Mouse (Mus musculus): ENCODE measurements around the gene Acss1. TPM values are rescaled to one million over a fixed set of nuclear protein-coding genes. Genes with fewer than 3 reads are reported as not detected.
A peak's percentile ranks its signal among the peaks of the same experiment; 100 is the strongest.

Acss1 gene
- 12.9 and 13.4 TPM in 2 replicates for polyA plus RNA-seq (2015; fragmentation: Nextera tagmentation; extraction: Ambion mirVana)

DNA sequence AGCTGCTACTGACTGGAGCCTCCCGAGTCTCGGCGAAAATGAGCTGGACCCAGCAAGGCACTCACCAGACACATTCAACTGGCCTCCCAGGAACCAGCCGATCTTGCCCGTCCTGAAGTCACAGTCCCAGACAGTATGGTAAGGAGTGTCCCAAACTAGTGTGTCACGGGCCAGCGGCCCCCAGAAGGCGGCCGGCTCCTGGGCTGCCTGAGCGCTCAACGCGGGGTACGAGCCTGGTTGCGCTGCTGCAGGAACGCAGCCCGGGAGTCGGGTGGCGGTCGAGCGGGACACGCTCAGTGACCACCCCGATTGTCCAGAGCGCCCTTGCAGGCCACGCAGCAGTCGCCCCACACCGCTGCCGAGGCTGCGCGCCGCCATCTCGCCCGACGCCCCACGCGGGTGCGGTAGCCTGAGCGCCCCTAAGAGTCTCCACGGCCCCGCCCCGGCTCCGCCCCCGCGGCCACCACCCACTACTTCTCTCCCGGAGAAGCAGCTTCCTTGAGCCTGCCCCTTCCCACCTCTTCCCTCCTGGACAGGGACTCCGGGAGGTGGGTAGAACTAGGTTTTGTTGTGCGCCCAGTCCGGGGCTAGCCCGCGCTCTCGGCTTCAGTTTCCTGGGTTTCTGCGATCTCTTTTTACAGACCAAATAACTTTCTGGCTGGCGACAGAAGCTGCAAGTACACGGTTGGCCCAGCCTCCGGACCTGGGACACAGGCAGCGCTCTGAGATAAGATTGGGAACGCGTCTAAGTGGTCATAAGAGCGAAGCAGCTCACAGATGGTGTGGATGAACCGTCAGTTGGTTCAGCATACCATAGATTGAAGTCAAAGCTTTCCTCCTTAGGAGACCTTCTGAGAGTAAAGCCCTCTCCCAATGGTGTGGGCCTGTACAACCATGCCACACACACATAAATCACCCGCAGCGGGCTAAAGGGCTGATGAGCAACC is at the start of gene Acss1:
Gene Acss1 (minus strand): TSS at position 681 of the 947 bp plus-strand sequence.
- H3K36me3 ChIP-seq (ENCODE audit: insufficient read depth, low read length), result no peaks in the 10 kb centered on the region
- peak within 1 kb of the TSS; percentile 95 for H3K4me2 ChIP-seq (replicated peaks; ENCODE audit: low read depth, low read length)
- ATAC-seq, result peak; percentile 69
- WGBS, result 2% methylated on average over 58 of the region's 61 CpGs
- peak within 1 kb of the TSS; percentile 63 for H3K4me3 ChIP-seq (ENCODE audit: low read depth, low read length)
- H3K9ac ChIP-seq (replicated peaks; ENCODE audit: low read depth), result peak within 1 kb of the TSS; percentile 35
- no peaks in the 10 kb centered on the region for H3K27me3 ChIP-seq (replicated peaks; ENCODE audit: insufficient read depth, low read length)
- H3K9me3 ChIP-seq (ENCODE audit: low read length), result no peaks in the 10 kb centered on the region
- peak; percentile 72 for DNase-seq (ENCODE audit: low spot score)
- peaks cover 9% of the 10 kb centered on the region; the same call in 1 of the 2 replicates for H3K4me1 ChIP-seq (ENCODE audit: insufficient read depth, low read depth, low read length)
- H3K27ac ChIP-seq (ENCODE audit: low read length), result peak within 1 kb of the TSS; percentile 81
- no peak for TF ChIP-seq CTCF (IDR thresholded peaks at IDR 0.05)
- TF ChIP-seq EP300 (IDR thresholded peaks at IDR 0.05), result no peak

DNA sequence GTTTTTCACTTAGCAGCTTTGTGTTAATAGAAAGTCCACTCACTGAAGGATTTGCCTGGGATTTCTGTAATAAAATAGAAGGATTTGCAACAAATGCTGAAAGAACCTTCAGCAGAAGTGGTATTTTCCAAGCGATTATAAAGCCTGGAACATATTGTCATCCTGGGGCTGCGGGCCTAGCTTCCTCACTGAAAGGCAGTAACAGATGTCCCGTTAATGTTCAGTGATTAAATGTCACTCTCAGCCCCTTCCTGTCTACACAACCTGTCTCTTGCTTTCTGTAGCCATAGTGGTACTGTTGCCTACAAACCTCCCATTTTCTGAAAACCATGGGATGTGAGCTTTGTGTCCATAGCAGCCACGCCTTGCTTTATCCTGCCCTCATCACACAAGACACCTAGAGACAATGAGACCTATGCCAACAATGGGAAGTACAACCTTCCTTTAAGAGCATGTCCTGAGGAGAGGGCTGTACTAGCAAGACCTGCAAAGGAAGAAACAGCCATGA is 43.9 kb upstream of the Acss1 start:
- Histone ChIP-seq H3K27me3 (replicated peaks; ENCODE audit: insufficient read depth, low read length) (no peaks in the 10 kb centered on the region), H3K27ac (ENCODE audit: low read length) (no peak overlapping the region), H3K4me3 (ENCODE audit: low read depth, low read length) (no peak overlapping the region), H3K9me3 (ENCODE audit: low read length) (no peaks in the 10 kb centered on the region), H3K36me3 (ENCODE audit: insufficient read depth, low read length) (no peaks in the 10 kb centered on the region), H3K4me2 (replicated peaks; ENCODE audit: low read depth, low read length) (no peak overlapping the region), H3K9ac (replicated peaks; ENCODE audit: low read depth) (no peak overlapping the region), H3K4me1 (ENCODE audit: insufficient read depth, low read depth, low read length) (no peaks in the 10 kb centered on the region)
- no peak for DNase-seq (ENCODE audit: low spot score)
- TF ChIP-seq EP300 (IDR thresholded peaks at IDR 0.05), result no peak
- TF ChIP-seq CTCF (IDR thresholded peaks at IDR 0.05), result no peak
- no peak for ATAC-seq
- WGBS, result 83% methylated on average over 4 of the region's 4 CpGs

- 74% methylated on average over 6 of the region's 6 CpGs for WGBS
- no peak overlapping the region for H3K4me2 ChIP-seq (replicated peaks; ENCODE audit: low read depth, low read length)
- no peak overlapping the region for H3K9ac ChIP-seq (replicated peaks; ENCODE audit: low read depth)
- ATAC-seq (no peak), DNase-seq (ENCODE audit: low spot score) (no peak)
- no peak overlapping the region for H3K27ac ChIP-seq (ENCODE audit: low read length)
- H3K4me3 ChIP-seq (ENCODE audit: low read depth, low read length), result no peak overlapping the region
- TF ChIP-seq EP300 (IDR thresholded peaks at IDR 0.05), result no peak
- TF ChIP-seq CTCF (IDR thresholded peaks at IDR 0.05), result no peak
- no peaks in the 10 kb centered on the region for H3K36me3 ChIP-seq (ENCODE audit: insufficient read depth, low read length)
- H3K27me3 ChIP-seq (replicated peaks; ENCODE audit: insufficient read depth, low read length), result peaks cover 39% of the 10 kb centered on the region
- no peaks in the 10 kb centered on the region for H3K4me1 ChIP-seq (ENCODE audit: insufficient read depth, low read depth, low read length)
- no peaks in the 10 kb centered on the region for H3K9me3 ChIP-seq (ENCODE audit: low read length)
These were observed 23.3 kb upstream of the Acss1 start for GRCm38 (mm10) chr2:150691481-150692170.

GRCm38 (mm10) chr2:150690216-150690615 is 21.9 kb upstream of the Acss1 start:
- H3K4me3 ChIP-seq (ENCODE audit: low read depth, low read length), result no peak overlapping the region
- ATAC-seq, result no peak
- H3K27ac ChIP-seq (ENCODE audit: low read length), result no peak overlapping the region
- H3K27me3 ChIP-seq (replicated peaks; ENCODE audit: insufficient read depth, low read length), result peaks cover 39% of the 10 kb centered on the region
- no peaks in the 10 kb centered on the region for H3K9me3 ChIP-seq (ENCODE audit: low read length)
- no peak overlapping the region for H3K4me2 ChIP-seq (replicated peaks; ENCODE audit: low read depth, low read length)
- no peaks in the 10 kb centered on the region for H3K36me3 ChIP-seq (ENCODE audit: insufficient read depth, low read length)
- TF ChIP-seq EP300 (IDR thresholded peaks at IDR 0.05), result no peak
- no peak for TF ChIP-seq CTCF (IDR thresholded peaks at IDR 0.05)
- no peak overlapping the region for H3K9ac ChIP-seq (replicated peaks; ENCODE audit: low read depth)
- DNase-seq (ENCODE audit: low spot score), result no peak
- 10% methylated on average over 11 of the region's 11 CpGs for WGBS
- H3K4me1 ChIP-seq (ENCODE audit: insufficient read depth, low read depth, low read length), result no peaks in the 10 kb centered on the region

DNA sequence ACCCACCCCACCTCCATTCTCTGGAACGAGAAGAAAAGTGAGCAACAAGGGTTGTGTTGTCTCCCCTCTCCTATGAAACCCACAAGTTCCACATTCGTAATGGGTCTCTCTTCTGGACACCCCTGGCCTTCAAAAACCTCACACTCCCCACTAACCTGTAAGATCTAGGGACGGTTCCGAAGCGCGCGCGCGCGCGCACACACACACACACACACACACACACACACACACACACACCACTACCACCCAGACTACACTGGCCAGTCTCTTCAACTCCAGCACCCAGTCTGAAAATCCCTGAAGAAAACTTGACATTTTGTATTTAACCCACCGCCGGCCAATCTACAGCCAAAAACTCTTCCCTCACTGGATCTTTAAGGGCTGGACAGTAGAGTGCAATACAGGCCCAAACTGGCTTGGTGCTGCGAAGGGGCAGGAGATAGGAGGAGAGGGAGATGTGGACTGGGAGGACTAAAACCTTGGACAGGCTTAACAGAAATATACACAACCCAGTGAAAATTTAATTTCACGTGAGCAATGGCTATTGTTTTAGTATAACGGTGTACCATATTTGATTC is 21.0 kb upstream of the Acss1 start, which contains the start of gene Vsx1:
Gene Vsx1 (minus strand): TSS at position 138 of the 578 bp plus-strand sequence.
- peak within 1 kb of the TSS; percentile 47 for H3K4me2 ChIP-seq (replicated peaks; ENCODE audit: low read depth, low read length)
- peaks cover 39% of the 10 kb centered on the region for H3K27me3 ChIP-seq (replicated peaks; ENCODE audit: insufficient read depth, low read length)
- WGBS, result 47% methylated on average over 16 of the region's 16 CpGs
- TF ChIP-seq CTCF (IDR thresholded peaks at IDR 0.05), result no peak
- TF ChIP-seq EP300 (IDR thresholded peaks at IDR 0.05), result no peak
- no peaks in the 10 kb centered on the region for H3K4me1 ChIP-seq (ENCODE audit: insufficient read depth, low read depth, low read length)
- ATAC-seq (no peak), DNase-seq (ENCODE audit: low spot score) (no peak)
- H3K27ac ChIP-seq (ENCODE audit: low read length), result no peak within 1 kb of the TSS
- H3K9me3 ChIP-seq (ENCODE audit: low read length), result no peaks in the 10 kb centered on the region
- peak within 1 kb of the TSS; percentile 27 for H3K4me3 ChIP-seq (ENCODE audit: low read depth, low read length)
- no peak within 1 kb of the TSS for H3K9ac ChIP-seq (replicated peaks; ENCODE audit: low read depth)
- H3K36me3 ChIP-seq (ENCODE audit: insufficient read depth, low read length), result no peaks in the 10 kb centered on the region
